Mouse (Mus musculus): ENCODE results near the gene Flywch1.
"Not testable (repeated sequence)": the region's sequence is repeated elsewhere in the genome, so short reads cannot be mapped to it uniquely, and the experiment has no call there.

Gene Flywch1

GRCm38 (mm10) chr17:23778447-23778846 is 7.0 kb upstream of the Flywch1 start:
- DNase-seq (ENCODE audit: low read depth, low spot score): no peak

GRCm38 (mm10) chr17:23777141-23777540 is 5.7 kb upstream of the Flywch1 start:
- no peak for DNase-seq (ENCODE audit: low read depth, low spot score)

GRCm38 (mm10) chr17:23776216-23776615 is 4.8 kb upstream of the Flywch1 start:
- no peak for DNase-seq (ENCODE audit: low read depth, low spot score)

GRCm38 (mm10) chr17:23774090-23774489 is 2.7 kb upstream of the Flywch1 start:
- peak; percentile 38 for DNase-seq (ENCODE audit: low read depth, low spot score)

- DNase-seq (ENCODE audit: low read depth, low spot score): no peak
Measured at GRCm38 (mm10) chr17:23773676-23774075, 2.3 kb upstream of the Flywch1 start.

GRCm38 (mm10) chr17:23772219-23772556 is 786 bp upstream of the Flywch1 start:
- DNase-seq (ENCODE audit: low read depth, low spot score): not testable (repeated sequence)

GRCm38 (mm10) chr17:23770896-23771283 is 512 bp downstream of the Flywch1 start:
- DNase-seq (ENCODE audit: low read depth, low spot score): peak; percentile 23

GRCm38 (mm10) chr17:23770493-23770892 is 909 bp downstream of the Flywch1 start:
- no peak for DNase-seq (ENCODE audit: low read depth, low spot score)

- no peak for DNase-seq (ENCODE audit: low read depth, low spot score)
Measured at GRCm38 (mm10) chr17:23762976-23763375, 8.4 kb downstream of the Flywch1 start.

- no peak for DNase-seq (ENCODE audit: low read depth, low spot score)
Measured at GRCm38 (mm10) chr17:23761155-23761554, 10.2 kb downstream of the Flywch1 start.

- DNase-seq (ENCODE audit: low read depth, low spot score): no peak
Measured at GRCm38 (mm10) chr17:23760231-23760630, 11.2 kb downstream of the Flywch1 start.

GRCm38 (mm10) chr17:23758801-23759200 is 12.6 kb downstream of the Flywch1 start:
- DNase-seq (ENCODE audit: low read depth, low spot score): no peak

- DNase-seq (ENCODE audit: low read depth, low spot score): no peak
Measured at GRCm38 (mm10) chr17:23757581-23757980, 13.8 kb downstream of the Flywch1 start.

- no peak for DNase-seq (ENCODE audit: low read depth, low spot score)
Measured at GRCm38 (mm10) chr17:23755689-23756088, 15.7 kb downstream of the Flywch1 start.

GRCm38 (mm10) chr17:23749400-23750191 is 21.8 kb downstream of the Flywch1 start:
- DNase-seq (ENCODE audit: low read depth, low spot score): no peak

- peak; percentile 45 for DNase-seq (ENCODE audit: low read depth, low spot score)
Measured at GRCm38 (mm10) chr17:23748631-23749391, 22.6 kb downstream of the Flywch1 start.

- no peak for DNase-seq (ENCODE audit: low read depth, low spot score)
Measured at GRCm38 (mm10) chr17:23748026-23748425, 23.4 kb downstream of the Flywch1 start.

GRCm38 (mm10) chr17:23747471-23747870 is 23.9 kb downstream of the Flywch1 start:
- no peak for DNase-seq (ENCODE audit: low read depth, low spot score)

GRCm38 (mm10) chr17:23746767-23747166 is 24.6 kb downstream of the Flywch1 start:
- DNase-seq (ENCODE audit: low read depth, low spot score): no peak

- DNase-seq (ENCODE audit: low read depth, low spot score): no peak
Measured at GRCm38 (mm10) chr17:23746311-23746710, 25.1 kb downstream of the Flywch1 start.

GRCm38 (mm10) chr17:23745301-23746251 is 25.8 kb downstream of the Flywch1 start, which contains the start of gene Kremen2:
Kremen2 (minus strand) TSS chr17:23745833.
- no peak for DNase-seq (ENCODE audit: low read depth, low spot score)

GRCm38 (mm10) chr17:23744651-23745050 is 26.8 kb downstream of the Flywch1 start:
- no peak for DNase-seq (ENCODE audit: low read depth, low spot score)

All from telencephalon, adult 2 months (tissue).